Mouse (Mus musculus): ENCODE data around the gene Ogdh.

DNA sequence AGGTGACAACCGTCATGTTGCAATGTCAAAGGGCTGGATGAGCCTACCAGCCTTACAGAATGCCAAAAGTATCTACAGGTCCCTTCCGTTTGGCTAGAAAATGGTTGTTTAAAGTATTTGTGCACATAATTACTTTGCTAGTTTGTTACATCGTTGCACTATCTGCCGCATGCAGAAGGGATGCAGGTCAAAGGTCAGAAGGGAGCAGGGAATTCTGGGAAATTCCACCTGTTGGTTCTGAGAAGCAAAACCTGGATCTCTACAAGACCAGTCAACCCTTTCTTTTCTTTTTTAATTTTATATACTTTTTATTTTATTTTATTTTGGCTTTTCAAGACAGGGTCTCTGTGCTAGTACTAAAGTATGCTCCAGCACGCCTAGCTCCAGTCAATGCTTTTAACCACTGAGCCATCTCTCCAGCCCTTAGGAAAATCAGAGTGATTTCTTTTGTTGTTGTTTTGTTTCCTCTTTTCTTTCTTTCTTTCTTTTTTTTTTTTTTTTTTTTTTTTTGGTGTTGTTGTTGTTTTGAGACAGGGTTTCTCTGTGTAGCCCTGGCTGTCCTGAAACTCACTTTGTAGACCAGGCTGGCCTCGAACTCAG lies 96.8 kb downstream of the Ogdh start:
- TF ChIP-seq POLR2A (IDR thresholded peaks at IDR 0.05; ENCODE audit: extremely low read depth, insufficient read depth, low read length) = no peak
- TF ChIP-seq CTCF (IDR thresholded peaks at IDR 0.05; ENCODE audit: extremely low read depth, insufficient read depth, low read length) = no peak
